Mouse (Mus musculus) cerebellum, postnatal 10 days (tissue): ENCODE measurements at regions not wholly inside any gene's neighbourhood (a gene's known extent, or its start where the extent isn't known, plus 50 kb on each side); places are given as distances from the start of the nearest gene placed in this dataset.
A peak's percentile ranks its signal among the peaks of the same experiment; 100 is the strongest.
"Not testable (repeated sequence)": the region's sequence is repeated elsewhere in the genome, so short reads cannot be mapped to it uniquely, and the experiment has no call there.

ENCODE experiments used
- DNase-seq, 2 experiments: peaks; one replicate each; pipeline ENCODE4 v3.0.0; 2021; ENCODE audit warnings: mixed read lengths in 2 of 2

- DNase-seq: no peak
Measured at GRCm38 (mm10) chr11:28075560-28075959, 264.1 kb downstream of the Gm6685 start.

- DNase-seq: not testable (repeated sequence)
Measured at GRCm38 (mm10) chr11:28036236-28036635, 303.4 kb downstream of the Gm6685 start.

- DNase-seq: not testable (repeated sequence)
Measured at GRCm38 (mm10) chr11:28035538-28035937, 304.1 kb downstream of the Gm6685 start.

- DNase-seq: no peak
Measured at GRCm38 (mm10) chr11:28022876-28023275, 316.8 kb downstream of the Gm6685 start.

DNA sequence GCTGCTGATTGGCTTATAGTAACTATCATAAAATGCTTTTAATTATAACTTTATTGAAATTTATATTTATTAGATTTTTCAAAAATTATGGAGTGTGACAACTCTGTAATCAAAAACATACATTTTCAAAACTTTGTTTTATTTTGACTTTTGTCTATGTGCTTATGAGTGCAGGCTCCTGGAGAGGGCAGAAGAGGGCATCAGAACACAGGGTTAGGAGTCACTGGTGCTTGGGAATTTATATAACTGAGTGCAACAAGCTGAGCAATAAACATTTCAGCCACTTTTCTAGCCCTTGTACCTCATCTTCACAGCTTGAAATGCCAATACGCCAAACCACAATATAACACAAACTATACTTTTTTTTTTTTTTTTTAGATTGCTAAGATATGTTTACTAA, 318.9 kb downstream of the Gm6685 start:
- peak; percentile 1 to 3 for DNase-seq
